Mouse (Mus musculus) kidney, postnatal 0 days (tissue): ENCODE results near the gene Sgcd. TPM values are rescaled to one million over a fixed set of nuclear protein-coding genes. Genes with fewer than 3 reads are reported as not detected.
A peak's percentile ranks its signal among the peaks of the same experiment; 100 is the strongest.

Source experiments
- ATAC-seq: fragments of 200-750 bp; cut with Nextera tagmentation; replicated peaks from 2 replicates; pipeline ENCODE4 v1.8.0; 2017; ENCODE audit warnings: low read depth, moderate number of reproducible peaks, moderate TSS enrichment, moderate library complexity; ENCODE audit not compliant: low FRiP score
- DNase-seq: peaks from one replicate; pipeline ENCODE4 v3.0.0-alpha.2; 2016; ENCODE audit warnings: low spot score
- H3K27ac ChIP-seq: fragments of 300-500 bp; sonication (generic); 2 replicates; pipeline ENCODE4 v1.5.1; 2014; ENCODE audit warnings: mild to moderate bottlenecking
- H3K27me3 ChIP-seq: fragments of 300-500 bp; sonication (generic); 2 replicates; pipeline ENCODE4 v1.6.1; 2014; ENCODE audit warnings: low read length, mixed read lengths; ENCODE audit not compliant: insufficient read depth
- H3K36me3 ChIP-seq: fragments of 300-500 bp; sonication (generic); 2 replicates; pipeline ENCODE4 v1.6.1; 2014; ENCODE audit warnings: low read length, mixed read lengths; ENCODE audit not compliant: insufficient read depth
- H3K4me1 ChIP-seq: fragments of 300-500 bp; sonication (generic); replicated peaks from 2 replicates; pipeline ENCODE4 v1.6.1; 2014; ENCODE audit warnings: antibody characterized with exemption, low read length, mixed read lengths; ENCODE audit not compliant: insufficient read depth
- H3K4me2 ChIP-seq: fragments of 300-500 bp; sonication (generic); 2 replicates; pipeline ENCODE4 v1.6.1; 2014; ENCODE audit warnings: mild to moderate bottlenecking, low read length, moderate library complexity, mixed read lengths
- H3K4me3 ChIP-seq: fragments of 300-500 bp; sonication (generic); replicated peaks from 2 replicates; pipeline ENCODE4 v1.5.1; 2014; ENCODE audit warnings: low read depth, low read length
- H3K9ac ChIP-seq: fragments of 300-500 bp; sonication (generic); 2 replicates; pipeline ENCODE4 v1.6.1; 2014; ENCODE audit warnings: low read depth, low read length
- H3K9me3 ChIP-seq: fragments of 300-500 bp; sonication (generic); replicated peaks from 2 replicates; pipeline ENCODE4 v1.6.1; 2016; ENCODE audit warnings: low read length, inconsistent platforms, mixed read lengths
- CTCF ChIP-seq: IDR thresholded peaks from 2 replicates; pipeline ENCODE4 v1.5.1; 2016; ENCODE audit warnings: antibody characterized with exemption, low read depth, mild to moderate bottlenecking, moderate library complexity
- WGBS: fragments of 180-500 bp; shearing (Covaris S2); extraction: QIAGEN DNeasy Blood & Tissue Kit; methylation state at CpG from one replicate; pipeline ENCODE4 v1.1.7; 2014; 5-methylcytosine and 5-hydroxymethylcytosine counted together
- polyA plus RNA-seq: library from polyadenylated mRNA; unstranded; fragments of >200 nt; fragmentation: Nextera tagmentation; extraction: Ambion mirVana; gene quantifications from 2 replicates; pipeline ENCODE4 v1.2.1, GENCODE M21; 2015

Gene Sgcd
- polyA plus RNA-seq, 1 experiment from 2014 or later, result 1.3 TPM

DNA sequence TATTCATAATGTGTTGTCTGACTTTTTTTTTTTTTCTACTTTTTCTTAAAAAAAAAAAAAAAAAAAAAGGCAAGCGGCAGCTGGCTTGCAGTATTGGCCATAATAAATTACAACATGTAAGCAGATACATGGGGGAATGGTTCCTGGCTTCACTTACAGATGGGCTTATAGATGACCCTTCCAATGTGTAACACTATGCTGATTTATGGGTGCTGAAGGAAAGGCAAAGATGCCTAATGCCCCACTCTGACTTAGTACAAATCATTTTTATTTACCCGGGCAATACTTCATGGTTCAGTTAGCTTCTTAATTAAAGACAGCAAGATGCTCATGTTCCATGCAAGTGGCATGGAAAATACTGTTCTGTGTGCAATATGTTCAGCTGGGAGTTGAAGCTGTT, 800.2 kb downstream of the Sgcd start:
- Histone ChIP-seq H3K36me3 (no peaks in the 10 kb centered on the region), H3K9me3 (no peaks in the 10 kb centered on the region), H3K4me2 (no peak overlapping the region), H3K4me1 (no peaks in the 10 kb centered on the region), H3K27me3 (no peaks in the 10 kb centered on the region), H3K4me3 (no peak overlapping the region), H3K27ac (no peak overlapping the region), H3K9ac (no peak overlapping the region)
- no peak for TF ChIP-seq CTCF
- peak; percentile 85; the same call in 1 of the 2 replicates for ATAC-seq
- peak; percentile 90 for DNase-seq
- 32% methylated on average over 2 of the region's 2 CpGs for WGBS

DNA sequence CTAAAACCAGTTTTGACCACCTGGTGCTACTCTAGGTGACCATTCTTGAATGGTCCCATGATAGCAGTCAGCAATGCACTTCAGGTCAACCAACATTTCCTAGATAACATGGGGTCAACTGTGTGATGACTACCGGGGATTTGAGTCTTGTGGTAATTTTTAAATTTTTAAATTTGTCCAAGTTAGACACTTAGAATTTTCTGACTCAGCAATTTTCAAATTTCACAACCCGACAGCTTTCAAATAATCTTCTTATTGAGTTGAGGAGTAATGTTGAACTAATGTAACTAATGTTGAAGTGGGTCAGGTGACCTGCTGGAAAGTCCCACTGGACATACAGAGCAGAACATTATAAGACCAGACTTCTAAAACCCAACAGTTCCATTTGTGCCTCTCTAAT, 813.8 kb downstream of the Sgcd start:
- DNase-seq, result no peak
- Histone ChIP-seq H3K4me1 (no peaks in the 10 kb centered on the region), H3K4me3 (no peak overlapping the region), H3K9ac (no peak overlapping the region), H3K27me3 (no peaks in the 10 kb centered on the region), H3K4me2 (no peak overlapping the region), H3K27ac (no peak overlapping the region), H3K36me3 (no peaks in the 10 kb centered on the region), H3K9me3 (no peaks in the 10 kb centered on the region)
- TF ChIP-seq CTCF, result no peak
- 94% methylated on average over 2 of the region's 2 CpGs for WGBS
- ATAC-seq, result no peak

GRCm38 (mm10) chr11:47170926-47171625, 817.7 kb downstream of the Sgcd start:
- H3K4me1 ChIP-seq, result no peaks in the 10 kb centered on the region
- H3K4me3 ChIP-seq, result no peak overlapping the region
- TF ChIP-seq CTCF, result no peak
- 62% methylated on average over 6 of the region's 6 CpGs for WGBS
- H3K4me2 ChIP-seq, result no peak overlapping the region
- no peak overlapping the region for H3K27ac ChIP-seq
- ATAC-seq (no peak), DNase-seq (peak; percentile 73)
- no peak overlapping the region for H3K9ac ChIP-seq
- H3K27me3 ChIP-seq, result no peaks in the 10 kb centered on the region
- no peaks in the 10 kb centered on the region for H3K36me3 ChIP-seq
- H3K9me3 ChIP-seq, result no peaks in the 10 kb centered on the region

- DNase-seq (no peak), ATAC-seq (no peak)
- no peak overlapping the region for H3K4me2 ChIP-seq
- H3K4me3 ChIP-seq, result no peak overlapping the region
- H3K9ac ChIP-seq, result no peak overlapping the region
- no peaks in the 10 kb centered on the region for H3K27me3 ChIP-seq
- H3K9me3 ChIP-seq, result no peaks in the 10 kb centered on the region
- WGBS, result 89% methylated on average over 4 of the region's 4 CpGs
- H3K27ac ChIP-seq, result no peak overlapping the region
- H3K36me3 ChIP-seq, result no peaks in the 10 kb centered on the region
- H3K4me1 ChIP-seq, result no peaks in the 10 kb centered on the region
- no peak for TF ChIP-seq CTCF
These were observed 821.4 kb downstream of the Sgcd start for GRCm38 (mm10) chr11:47167376-47167775.

DNA sequence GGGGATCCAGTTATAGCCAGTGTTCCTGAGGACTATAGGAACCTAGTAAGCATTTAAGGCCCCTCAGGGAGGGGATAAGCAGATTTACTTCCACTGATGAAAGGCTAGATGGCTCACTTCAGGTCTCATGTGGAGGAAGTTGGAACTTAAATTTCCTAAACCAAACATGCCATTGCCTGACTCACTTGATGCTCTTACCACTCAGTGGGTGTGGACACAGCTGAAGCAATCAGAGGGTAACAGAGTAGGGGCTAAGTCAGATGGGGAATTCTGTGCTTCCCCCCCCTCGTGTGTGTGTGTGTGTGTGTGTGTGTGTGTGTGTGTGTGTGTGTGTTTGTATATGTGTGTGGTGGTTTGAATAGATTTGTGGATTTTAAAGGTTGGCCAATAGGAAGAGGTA, 830.7 kb downstream of the Sgcd start:
- WGBS, result 71% methylated on average over 1 of the region's 1 CpGs

GRCm38 (mm10) chr11:47156730-47157693, 831.8 kb downstream of the Sgcd start:
- no peak overlapping the region for H3K4me3 ChIP-seq
- H3K4me1 ChIP-seq, result no peaks in the 10 kb centered on the region
- H3K9ac ChIP-seq, result no peak overlapping the region
- TF ChIP-seq CTCF, result no peak
- no peak overlapping the region for H3K27ac ChIP-seq
- DNase-seq, result peak; percentile 79
- H3K4me2 ChIP-seq, result no peak overlapping the region
- no peaks in the 10 kb centered on the region for H3K36me3 ChIP-seq
- ATAC-seq, result no peak
- 38% methylated on average over 1 of the region's 1 CpGs for WGBS
- no peaks in the 10 kb centered on the region for H3K27me3 ChIP-seq
- H3K9me3 ChIP-seq, result no peaks in the 10 kb centered on the region

More for the DNA sequence above, 830.7 kb downstream of the Sgcd start:
- H3K4me2 ChIP-seq, result no peak overlapping the region
- no peak overlapping the region for H3K9ac ChIP-seq
- ATAC-seq, result no peak
- peak; percentile 15 for DNase-seq
- H3K4me3 ChIP-seq, result no peak overlapping the region
- no peaks in the 10 kb centered on the region for H3K4me1 ChIP-seq
- no peaks in the 10 kb centered on the region for H3K9me3 ChIP-seq
- no peak overlapping the region for H3K27ac ChIP-seq
- no peaks in the 10 kb centered on the region for H3K36me3 ChIP-seq
- TF ChIP-seq CTCF, result no peak
- no peaks in the 10 kb centered on the region for H3K27me3 ChIP-seq
